Mouse (Mus musculus): Measurements from ENCODE around the gene Ackr3.

Gene Ackr3

GRCm38 (mm10) chr1:90203783-90204690 lies at the start of gene Ackr3:
Gene Ackr3, plus strand, starts transcription at chr1:90203980.
- DNase-seq (ENCODE audit: low read depth, low spot score) = peak; percentile 96

DNA sequence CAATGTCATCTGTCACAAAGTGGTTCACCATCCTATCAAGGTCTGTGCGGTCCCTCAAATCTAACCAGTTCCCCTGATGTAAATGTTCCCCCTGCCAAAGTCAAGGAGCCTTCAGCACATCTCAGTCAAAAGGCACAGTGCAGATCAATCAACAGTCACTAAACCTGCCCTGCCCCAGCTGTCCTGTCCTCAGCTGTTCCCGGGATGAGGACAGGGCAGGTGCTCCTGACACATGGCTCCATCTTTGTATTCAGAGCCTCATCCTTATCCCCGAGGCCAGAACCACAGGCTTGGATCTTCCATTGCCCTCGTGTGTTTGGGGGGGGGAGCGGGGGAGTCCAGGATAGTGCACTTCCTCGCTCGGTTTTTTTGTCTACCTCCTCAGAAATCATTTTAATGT lies 47.2 kb upstream of the Ackr3 start:
- no peak for DNase-seq (ENCODE audit: low read depth, low spot score)

GRCm38 (mm10) chr1:90159927-90160326 lies 43.9 kb upstream of the Ackr3 start:
- peak; percentile 73 for DNase-seq (ENCODE audit: low read depth, low spot score)

DNA sequence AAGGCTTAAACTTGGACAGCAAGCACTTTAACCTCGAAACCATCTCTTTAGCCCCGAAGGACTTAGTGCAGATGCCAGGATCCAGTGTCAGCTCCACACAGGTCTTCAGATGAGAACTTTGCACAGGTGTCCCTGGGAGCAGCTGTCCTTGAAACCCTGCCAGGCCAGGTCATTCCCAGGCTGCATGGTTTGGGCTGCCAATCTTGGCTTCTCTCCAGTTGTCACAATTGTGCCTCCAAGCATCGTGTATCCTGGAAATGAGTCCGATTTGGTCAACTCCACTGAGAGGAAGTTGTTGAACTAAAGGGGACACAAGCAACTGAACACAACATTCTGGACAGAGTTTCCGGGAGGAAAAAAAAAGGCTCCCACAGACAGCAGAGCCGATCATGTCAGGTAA lies 42.2 kb upstream of the Ackr3 start:
- no peak for DNase-seq (ENCODE audit: low read depth, low spot score)

DNA sequence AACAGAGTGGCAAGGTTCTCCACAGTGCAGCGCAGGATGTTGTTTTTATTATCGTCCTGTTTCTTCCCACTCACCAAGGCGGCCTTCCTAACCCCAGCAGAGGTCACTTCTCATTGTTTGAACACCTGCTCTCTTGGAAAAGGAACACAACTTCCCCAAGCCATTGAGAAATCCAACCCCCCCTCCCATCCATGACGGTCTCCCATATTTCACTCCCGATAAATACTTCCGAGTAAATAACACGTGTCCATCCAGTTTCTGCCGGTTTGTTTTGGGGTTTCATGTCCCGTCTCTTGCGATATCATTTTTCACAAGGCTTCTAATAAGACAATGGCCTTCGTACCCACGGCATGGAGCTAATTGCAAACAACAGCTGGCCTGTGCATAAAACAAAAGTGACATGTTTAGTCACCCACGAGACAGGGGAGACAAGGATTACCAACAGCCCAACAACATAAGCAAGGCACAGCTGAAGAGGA lies 41.4 kb upstream of the Ackr3 start:
- DNase-seq (ENCODE audit: low read depth, low spot score) = no peak

DNA sequence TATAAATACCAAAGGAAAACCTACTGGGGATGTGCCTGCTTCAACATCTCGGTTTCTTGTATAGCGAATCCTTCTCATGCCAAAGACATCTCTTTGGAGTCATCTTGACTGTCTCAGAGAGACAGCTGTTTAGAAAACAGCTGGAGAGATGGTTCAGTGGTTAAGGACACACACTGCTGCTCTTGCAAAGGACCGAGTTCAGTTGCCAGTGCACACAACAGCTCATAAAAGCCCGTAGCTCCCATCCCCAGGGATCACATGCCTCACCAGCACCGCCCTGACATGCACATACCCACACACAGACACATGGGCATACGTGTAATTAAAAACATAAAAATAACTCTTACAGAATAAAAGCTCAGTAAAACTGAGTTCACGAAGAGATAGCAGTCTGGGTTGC lies 40.6 kb upstream of the Ackr3 start:
- no peak for DNase-seq (ENCODE audit: low read depth, low spot score)

DNA sequence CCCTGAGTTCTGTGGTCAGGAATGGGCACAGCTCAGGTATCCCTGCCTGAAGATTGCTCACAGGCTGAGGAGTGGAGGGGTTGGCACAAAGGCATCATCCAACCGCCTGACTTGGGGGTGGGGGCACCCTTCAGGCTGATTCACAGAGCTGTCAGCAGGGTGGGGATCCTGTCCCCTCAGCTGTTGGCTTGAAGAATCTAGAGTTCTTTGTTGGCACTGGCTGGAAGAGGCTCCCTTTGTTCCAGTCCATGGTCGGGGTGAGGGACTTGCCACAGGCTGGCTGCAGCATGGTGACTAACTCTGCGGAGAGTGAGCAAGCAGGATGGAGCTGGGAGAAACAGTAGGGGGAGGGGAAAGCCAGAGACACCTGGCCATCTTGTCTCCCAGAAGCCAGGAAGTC lies 39.5 kb upstream of the Ackr3 start:
- DNase-seq (ENCODE audit: low read depth, low spot score) = peak; percentile 10

- DNase-seq (ENCODE audit: low read depth, low spot score) = no peak
Observed at GRCm38 (mm10) chr1:90174338-90174737, 29.4 kb upstream of the Ackr3 start.

DNA sequence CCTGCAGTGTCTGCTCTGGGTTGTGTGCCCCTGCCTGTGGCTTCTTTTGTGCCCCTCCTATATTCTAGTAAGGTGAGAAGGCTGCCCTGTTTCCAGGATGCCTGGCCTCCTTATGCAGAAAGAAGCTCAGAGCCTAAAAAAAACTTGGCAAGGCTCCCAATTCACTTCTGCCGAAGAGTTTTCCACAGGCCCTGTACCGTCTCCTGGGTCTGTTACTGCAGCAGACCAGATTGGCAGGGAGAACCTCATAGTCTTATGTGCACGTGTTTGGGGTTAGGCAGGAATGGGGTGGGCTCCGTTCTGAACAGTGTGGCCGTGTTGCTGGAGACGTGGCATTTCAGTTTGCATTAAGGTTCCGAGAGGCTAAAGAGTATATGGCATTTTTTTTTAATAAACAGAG lies 27.6 kb upstream of the Ackr3 start:
- DNase-seq (ENCODE audit: low read depth, low spot score) = no peak

- DNase-seq (ENCODE audit: low read depth, low spot score) = no peak
Observed at GRCm38 (mm10) chr1:90177565-90177964, 26.2 kb upstream of the Ackr3 start.

- no peak for DNase-seq (ENCODE audit: low read depth, low spot score)
Observed at GRCm38 (mm10) chr1:90177978-90178377, 25.8 kb upstream of the Ackr3 start.

GRCm38 (mm10) chr1:90180479-90180878 lies 23.3 kb upstream of the Ackr3 start:
- no peak for DNase-seq (ENCODE audit: low read depth, low spot score)

- DNase-seq (ENCODE audit: low read depth, low spot score) = no peak
Observed at GRCm38 (mm10) chr1:90180966-90181699, 22.6 kb upstream of the Ackr3 start.

DNA sequence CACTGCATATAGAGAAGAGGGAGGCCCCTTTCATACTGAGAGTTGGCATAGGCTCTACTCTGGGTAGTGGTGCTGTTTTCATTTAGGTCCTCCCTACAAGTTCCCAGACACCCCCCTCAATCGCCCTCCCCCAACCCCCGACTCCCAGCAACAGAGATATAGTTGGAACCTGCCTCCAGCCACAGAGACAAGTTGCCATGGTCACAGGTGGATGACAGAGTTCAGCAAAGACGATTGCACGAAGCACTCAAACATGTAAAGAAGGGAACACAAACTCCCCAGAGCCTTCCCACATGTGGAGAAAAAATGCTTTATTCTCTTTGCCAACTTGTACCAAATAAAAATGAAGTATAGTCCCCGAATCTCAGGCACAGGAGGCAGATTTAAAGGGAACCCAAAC lies 21.3 kb upstream of the Ackr3 start:
- no peak for DNase-seq (ENCODE audit: low read depth, low spot score)

DNA sequence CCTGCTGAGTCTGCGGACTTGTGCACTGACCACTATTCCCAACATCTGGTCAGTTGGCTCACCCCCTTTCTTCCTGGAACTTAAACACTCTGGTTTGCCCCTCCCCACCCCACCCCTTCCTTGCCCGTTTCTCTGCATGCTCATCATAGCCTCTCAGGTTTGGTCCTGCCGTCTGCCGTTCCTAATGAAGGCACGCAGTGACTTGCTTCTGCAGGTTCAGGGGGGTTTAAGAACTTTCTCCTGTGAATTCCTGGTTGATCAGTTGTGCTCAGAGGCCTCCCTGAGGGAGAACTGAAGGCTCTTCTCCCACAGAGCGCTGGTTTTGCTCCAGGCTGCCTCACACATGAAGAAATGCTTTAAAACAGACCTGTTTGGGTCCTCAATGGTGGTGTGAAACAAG lies 20.2 kb upstream of the Ackr3 start:
- no peak for DNase-seq (ENCODE audit: low read depth, low spot score)

DNA sequence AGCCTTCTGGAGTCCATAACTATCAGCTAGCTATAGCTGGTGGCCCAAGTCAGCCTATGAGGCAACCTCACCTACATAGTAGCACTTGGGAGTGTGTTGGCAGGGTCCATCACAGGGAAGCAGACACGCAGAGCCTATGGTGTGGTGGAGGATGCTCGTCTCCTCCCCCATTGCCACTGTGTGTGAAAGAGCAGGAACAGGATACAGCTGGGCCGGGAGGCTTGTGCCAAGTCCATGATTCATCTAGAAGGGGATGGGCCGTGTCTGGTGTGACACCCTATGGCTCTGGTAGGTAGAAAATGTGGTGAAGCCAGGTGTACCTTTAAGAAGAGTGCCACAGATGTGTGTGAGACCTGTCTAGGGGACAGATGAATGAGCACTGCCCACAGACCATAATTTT lies 17.6 kb upstream of the Ackr3 start:
- DNase-seq (ENCODE audit: low read depth, low spot score) = no peak

DNA sequence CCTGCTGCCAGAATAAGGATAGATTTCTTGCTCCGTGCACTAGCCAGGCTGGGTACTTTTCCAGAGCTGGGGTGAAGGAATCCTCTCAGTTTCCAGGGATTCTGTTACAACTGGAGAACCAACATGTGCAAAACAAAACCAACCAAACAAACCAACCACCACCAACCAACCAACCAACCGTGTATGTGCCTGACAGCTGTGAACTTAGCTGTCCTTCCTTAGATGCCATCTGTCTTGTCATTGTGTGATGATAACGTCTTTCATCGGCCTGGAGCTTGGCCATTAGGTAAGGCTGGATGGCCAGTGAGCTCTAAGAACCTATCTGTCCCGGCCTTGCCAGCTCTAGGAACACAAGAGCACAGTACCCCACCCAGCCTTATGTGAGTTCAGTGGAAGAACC lies 16.9 kb upstream of the Ackr3 start:
- DNase-seq (ENCODE audit: low read depth, low spot score) = no peak

DNA sequence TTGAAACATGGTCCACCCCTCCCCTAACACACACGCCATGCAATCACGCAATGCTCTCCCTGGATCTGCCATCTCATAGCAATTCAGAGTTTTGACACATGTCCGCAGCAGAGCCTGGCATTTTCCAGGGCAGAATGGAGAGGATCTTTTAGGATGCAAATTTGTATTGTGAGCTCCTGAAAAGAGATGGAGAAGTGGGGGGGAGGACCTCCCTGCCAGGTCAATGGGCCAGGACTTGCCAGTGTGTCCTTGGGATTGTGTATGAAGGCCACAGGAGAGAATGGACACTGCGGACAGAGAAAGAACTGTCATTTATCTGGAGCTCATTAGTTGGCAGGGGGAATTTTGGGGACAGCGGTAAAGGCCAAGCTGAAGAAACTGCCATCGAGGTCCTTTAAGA lies 14.7 kb upstream of the Ackr3 start:
- no peak for DNase-seq (ENCODE audit: low read depth, low spot score)

GRCm38 (mm10) chr1:90201246-90201645 lies 2.5 kb upstream of the Ackr3 start:
- DNase-seq (ENCODE audit: low read depth, low spot score) = no peak

DNA sequence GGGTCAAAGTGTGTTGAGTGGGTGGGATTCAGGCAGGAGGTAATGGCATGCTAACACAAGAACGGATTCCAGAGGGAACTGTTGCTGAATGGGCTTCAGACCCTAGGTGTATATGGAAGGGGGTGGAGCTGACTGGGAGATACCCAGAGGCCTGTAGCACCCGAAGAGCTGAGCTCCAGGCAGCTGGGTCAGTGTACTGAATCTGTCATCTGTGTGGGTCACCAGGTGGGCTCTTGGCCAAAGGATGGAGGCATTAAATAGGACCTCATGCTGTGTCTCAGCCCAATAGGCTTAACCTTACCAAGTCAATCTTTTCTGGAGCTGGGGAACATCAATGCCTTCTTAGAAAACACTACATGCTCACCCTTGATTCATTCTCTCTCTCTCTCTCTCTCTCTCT lies 2.1 kb upstream of the Ackr3 start:
- no peak for DNase-seq (ENCODE audit: low read depth, low spot score)

DNA sequence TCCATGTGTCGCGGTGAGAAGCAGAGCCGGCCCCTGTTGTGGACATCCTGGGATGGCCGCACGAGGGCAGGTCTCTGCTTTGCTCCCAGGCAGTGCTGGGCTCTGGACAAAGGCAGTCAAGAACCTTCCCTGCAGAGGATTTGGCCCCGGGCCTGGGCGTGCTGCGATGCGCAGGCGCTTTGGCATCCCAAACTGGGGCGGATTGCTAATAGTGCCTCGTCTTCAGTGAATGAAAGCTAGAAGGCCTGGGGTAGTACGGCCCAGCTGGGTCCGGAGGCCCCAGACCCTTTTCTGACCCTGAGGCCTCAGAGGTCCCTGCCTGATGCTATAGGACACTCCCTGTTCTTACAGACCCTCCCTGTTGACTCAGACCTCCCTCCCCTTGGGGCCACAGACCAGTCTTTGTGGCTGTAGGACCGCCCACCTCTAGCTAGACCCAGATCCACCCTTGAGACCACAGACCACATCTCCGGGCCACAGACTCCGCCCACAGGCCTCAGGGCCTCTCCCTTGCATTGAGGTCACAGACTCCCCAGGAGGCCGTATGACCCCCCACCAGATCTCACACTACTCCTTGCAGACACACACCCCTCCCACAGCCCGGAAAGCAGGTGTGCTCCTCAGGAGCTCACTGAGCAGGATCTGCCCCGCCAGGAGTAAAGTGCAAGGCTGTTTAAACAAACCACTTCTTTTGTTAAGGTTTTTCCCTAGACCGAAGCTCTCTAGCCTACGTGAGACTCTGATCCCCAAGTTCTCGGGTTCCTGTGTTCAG lies 1.4 kb upstream of the Ackr3 start:
- DNase-seq (ENCODE audit: low read depth, low spot score) = peak; percentile 99

- peak; percentile 41 for DNase-seq (ENCODE audit: low read depth, low spot score)
Observed at GRCm38 (mm10) chr1:90203341-90203740, 439 bp upstream of the Ackr3 start.

Data from ZHBTc4 (cell line).